Mouse (Mus musculus): ENCODE measurements around the gene Foxo6. TPM values are rescaled to one million over a fixed set of nuclear protein-coding genes. Genes with fewer than 3 reads are reported as not detected.

Gene Foxo6
- total RNA-seq (2014; fragmentation: Nextera tagmentation) (not detected in 2 replicates), total RNA-seq (2017) (0.27 TPM in 1 of 2 replicates, not detected in the other)

DNA sequence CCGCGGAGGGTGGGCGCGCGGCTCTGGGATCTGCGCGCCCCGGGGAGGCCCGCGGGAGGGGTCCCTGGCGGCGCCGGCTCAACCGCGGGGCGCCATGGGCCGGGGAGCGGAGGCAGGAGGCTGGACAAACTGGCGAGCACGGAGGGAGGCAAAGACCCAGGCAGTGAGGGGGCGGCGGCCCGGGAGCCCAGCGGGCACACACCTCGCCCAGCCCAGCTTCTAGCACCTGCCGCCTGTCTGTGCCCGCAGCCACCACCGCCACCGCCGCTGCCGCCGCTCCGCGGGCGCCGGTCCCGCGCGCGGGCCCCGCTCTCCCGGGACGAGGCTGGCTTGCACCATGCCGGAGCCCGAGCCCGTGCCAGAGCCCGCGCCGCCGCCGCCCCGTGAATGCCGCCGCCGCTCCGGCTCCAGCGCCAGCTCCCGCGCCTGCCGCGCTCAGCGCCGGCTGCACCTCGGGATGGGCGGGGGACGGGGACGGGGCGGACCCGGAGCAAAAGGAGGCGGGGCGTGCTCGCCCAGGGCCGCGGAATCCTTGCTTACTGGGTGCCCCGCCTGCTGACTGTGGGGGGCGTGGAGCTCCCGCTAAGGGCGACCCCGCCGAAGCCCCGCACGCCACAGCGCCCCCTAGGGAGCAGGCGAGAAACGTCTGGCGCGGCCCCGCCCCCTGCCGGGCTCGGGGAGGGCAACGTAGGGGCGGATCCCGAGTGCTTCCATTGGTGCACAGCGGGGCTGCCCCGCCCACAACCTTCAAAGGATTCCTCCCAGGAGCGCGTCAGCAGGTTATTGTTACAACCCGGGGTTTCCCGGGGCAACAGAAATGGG is at the start of gene Foxo6:
Gene Foxo6, minus strand, starts transcription at position 60 of the 822 bp plus-strand sequence.
- ATAC-seq (replicated peaks; ENCODE audit: low FRiP score, low TSS enrichment, poor library complexity, severe bottlenecking) = peak; percentile 88

DNA sequence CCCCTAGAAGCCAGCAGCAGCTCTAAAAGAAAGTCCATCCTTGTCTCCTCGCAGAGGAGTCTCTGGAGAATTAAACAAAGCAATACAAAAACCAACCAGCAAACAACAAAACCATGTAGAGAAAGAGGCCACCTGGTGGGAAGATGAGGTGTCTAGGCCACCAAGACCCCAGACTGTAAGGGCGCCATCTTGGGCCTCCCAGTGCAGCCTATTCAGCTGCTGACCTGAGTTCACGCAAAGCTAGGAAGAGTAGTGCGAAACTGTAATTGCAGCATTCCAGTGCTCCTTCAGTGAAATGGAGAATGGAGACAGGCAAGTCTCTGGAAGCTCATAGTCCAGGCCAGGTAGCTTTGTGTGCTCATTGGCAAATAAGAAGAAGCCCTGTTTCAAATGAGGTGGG is 47.2 kb upstream of the Foxo6 start:
- ATAC-seq (replicated peaks; ENCODE audit: low FRiP score, low TSS enrichment, poor library complexity, severe bottlenecking) = no peak

DNA sequence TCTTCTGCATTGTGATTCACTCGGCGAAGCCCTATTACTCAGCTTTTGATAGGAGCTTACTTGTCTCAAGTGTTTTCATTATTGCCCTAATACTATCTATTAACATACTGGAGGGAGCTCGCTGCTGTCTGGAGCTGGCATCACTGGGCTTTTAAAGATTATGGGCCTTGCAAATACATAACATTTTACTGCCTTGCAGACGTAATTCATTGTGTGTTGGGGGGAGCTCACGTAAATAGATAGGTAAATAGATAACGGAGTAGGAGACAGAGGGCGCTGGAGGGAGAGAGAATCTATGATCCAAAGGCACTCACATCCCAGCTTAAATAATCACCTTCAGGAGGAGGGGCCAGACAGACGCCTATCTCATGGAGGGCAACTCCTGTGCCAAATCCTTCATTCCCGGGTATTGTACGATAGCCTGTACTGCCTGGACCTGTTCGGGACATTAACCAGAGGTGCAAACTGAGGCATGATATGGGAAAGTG is 45.8 kb upstream of the Foxo6 start:
- ATAC-seq (replicated peaks; ENCODE audit: low FRiP score, low TSS enrichment, poor library complexity, severe bottlenecking) = no peak

DNA sequence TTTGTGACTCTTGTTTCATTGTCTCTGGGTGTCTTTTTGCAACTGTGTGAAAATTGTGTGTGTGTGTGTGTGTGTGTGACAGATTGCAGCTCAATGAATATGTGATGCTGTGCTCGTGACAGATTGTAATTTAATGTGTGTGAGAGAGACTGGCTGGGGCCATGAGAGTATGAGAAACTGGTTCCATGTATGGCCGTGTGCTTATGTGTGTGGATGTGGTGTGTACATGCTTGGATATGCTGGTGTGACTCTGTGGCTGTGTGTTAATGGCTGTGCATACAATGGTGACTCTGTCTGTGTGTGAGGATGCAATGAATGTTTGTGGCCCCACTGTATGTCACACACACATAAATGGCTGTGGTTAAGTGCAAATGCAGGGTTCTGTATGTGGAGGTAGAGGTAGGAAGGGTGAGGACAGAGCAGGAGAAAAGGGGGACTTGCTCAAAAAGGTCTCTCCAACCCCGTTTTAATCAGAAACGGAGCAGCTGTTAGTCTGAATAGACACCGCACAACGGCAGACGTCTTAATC is 45.3 kb upstream of the Foxo6 start:
- ATAC-seq (replicated peaks; ENCODE audit: low FRiP score, low TSS enrichment, poor library complexity, severe bottlenecking) = no peak

DNA sequence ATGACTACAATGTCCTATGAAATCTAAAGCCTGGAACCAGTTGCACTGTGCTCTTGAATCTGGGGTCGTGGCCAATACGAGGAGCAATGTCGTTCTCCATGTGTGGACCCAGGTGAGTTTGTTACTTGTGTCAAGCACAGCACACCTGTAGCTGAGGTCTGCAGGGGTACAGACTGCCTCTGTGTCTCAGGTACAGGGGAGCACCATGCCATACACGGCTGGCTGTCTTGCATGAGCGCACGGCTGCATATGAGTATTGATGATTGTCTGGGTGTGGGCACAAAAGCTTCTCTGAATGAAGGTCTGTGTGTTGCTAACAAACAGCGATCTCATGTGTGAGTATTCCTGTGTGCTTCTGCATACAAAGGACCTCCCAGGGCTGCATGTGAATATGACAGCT is 44.8 kb upstream of the Foxo6 start:
- ATAC-seq (replicated peaks; ENCODE audit: low FRiP score, low TSS enrichment, poor library complexity, severe bottlenecking) = no peak

DNA sequence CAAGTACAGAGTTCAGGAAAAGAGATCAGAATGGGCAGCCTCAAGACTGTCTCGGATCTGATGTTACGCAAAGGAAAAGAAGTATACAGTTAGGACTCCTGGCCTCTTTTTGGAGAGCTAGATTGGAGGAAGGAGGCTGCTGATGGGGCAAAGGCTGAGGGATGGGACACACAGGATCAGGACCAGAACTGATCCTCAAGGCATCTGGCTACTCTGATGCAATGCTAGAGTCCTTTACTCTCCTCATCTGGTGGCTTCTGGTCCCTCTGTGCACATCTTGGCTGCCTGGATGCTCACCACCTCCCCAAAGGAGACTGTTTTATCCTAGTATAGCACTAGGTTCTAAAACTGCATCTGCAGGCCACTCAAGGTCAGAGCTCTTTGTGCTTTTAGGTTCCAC is 44.4 kb upstream of the Foxo6 start:
- no peak for ATAC-seq (replicated peaks; ENCODE audit: low FRiP score, low TSS enrichment, poor library complexity, severe bottlenecking)

DNA sequence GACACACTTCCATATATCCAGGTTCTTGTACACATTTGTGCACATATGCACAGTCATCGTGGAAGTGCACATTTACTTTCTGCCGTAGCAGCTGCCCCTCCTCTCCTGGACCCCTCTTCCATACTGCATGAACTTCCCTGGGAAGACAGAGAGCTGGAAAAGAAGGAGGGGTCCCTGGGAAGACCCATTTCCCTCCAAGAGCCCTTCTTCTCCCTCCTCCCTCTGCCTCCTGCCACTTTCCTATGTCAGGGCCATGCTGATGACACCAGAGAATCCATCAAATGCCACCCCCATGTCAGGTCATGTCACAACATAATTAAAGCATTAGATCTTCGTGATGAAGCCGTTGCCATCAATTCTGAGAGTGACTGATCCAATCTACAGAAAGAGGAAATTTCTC is 38.6 kb upstream of the Foxo6 start:
- no peak for ATAC-seq (replicated peaks; ENCODE audit: low FRiP score, low TSS enrichment, poor library complexity, severe bottlenecking)

DNA sequence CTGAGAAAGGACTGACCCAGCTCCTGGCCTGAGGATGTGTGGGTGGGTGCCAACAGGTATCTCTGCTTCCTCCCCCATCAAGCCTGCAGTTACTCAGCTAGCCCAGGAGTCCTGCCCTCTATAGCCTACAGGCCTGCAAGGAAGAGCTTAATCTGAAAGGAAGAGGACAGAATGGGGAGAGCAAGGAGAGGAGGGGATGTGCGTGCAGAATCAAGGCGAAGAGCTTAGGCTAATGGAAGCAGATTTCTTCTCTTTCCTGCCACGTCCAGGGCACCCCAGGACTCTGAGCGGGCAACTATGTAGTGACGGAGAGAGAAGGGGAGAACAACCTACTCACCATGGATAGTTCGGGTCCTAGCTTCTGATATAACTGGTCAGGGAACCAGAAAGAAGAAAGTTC is 37.9 kb upstream of the Foxo6 start:
- no peak for ATAC-seq (replicated peaks; ENCODE audit: low FRiP score, low TSS enrichment, poor library complexity, severe bottlenecking)

DNA sequence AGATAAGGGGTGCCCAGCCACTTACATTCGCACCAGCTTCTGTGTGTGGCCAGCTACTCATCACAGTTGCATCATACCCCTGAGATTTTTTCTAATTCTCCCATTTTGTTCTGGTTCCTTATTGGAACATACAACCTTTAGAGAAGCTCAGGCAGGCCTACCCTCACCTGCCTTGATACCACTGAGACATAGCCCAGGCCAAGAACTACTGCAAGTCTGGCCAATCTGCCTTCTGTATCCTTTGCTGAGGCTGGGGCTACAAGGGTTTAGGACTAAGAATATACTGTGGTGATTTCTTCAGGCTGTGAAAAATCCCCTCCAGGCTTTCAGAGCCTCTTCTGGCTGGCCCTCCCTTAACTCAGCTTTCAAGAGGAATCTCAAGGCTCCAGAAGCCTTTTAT is 36.7 kb upstream of the Foxo6 start:
- ATAC-seq (replicated peaks; ENCODE audit: low FRiP score, low TSS enrichment, poor library complexity, severe bottlenecking) = no peak

DNA sequence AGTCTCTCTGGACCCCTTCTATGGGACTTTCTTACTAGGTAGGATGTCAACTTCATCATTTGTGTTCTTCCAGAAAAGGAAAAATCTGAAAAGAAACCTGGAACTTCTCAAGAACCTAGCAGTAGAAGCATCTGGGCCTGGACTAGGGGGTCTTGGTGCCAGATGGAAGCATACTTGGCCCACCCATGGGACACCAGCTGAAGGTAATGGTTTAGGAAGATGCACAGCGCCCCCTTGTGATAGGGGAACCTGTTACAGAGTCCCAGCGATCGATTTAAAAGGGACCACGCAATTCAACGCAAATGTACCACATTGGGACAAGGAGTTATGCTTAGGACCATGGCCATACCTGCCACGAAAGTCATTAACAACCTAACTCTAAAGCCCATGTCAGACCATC is 36.0 kb upstream of the Foxo6 start:
- ATAC-seq (replicated peaks; ENCODE audit: low FRiP score, low TSS enrichment, poor library complexity, severe bottlenecking) = peak; percentile 51; the same call in 1 of the 2 replicates

DNA sequence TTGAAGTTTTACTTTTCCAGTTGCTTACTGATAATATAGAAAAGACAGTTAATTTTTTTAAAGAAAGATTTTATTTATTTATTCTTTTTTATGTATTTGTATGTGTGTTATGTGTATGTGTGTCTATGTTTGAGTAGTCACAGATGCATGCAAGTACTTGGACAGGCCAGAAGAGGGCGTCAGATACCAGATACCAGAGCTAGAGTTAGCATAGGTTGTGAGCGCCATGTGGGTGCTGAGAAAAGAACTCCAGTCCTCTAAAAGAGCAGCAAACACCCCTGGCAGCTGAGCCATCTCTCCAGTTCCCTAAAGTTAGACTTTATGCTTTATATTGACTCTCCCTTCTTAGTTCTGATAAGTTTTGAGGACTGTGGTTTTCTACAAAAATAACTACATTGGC is 30.4 kb upstream of the Foxo6 start:
- ATAC-seq (replicated peaks; ENCODE audit: low FRiP score, low TSS enrichment, poor library complexity, severe bottlenecking) = no peak

DNA sequence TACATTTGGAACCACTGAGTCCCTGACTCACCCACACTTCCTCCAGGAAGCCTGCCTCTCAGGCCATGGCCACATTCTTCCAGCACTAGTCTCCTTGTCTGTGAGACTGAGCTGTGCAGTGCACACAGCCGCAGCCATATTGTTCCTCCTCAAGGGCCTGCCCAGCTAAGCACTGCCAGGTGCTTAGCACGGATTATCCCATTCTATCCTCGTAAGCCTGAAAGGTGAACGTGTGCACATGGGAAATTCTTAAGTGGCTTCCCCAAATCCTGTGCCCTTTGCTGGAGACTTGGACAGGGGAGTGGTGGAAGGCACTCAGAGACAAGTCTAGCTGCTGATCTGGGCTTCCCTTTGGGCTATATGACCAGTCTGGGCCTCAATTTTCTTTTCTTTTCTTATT is 29.6 kb upstream of the Foxo6 start:
- no peak for ATAC-seq (replicated peaks; ENCODE audit: low FRiP score, low TSS enrichment, poor library complexity, severe bottlenecking)

DNA sequence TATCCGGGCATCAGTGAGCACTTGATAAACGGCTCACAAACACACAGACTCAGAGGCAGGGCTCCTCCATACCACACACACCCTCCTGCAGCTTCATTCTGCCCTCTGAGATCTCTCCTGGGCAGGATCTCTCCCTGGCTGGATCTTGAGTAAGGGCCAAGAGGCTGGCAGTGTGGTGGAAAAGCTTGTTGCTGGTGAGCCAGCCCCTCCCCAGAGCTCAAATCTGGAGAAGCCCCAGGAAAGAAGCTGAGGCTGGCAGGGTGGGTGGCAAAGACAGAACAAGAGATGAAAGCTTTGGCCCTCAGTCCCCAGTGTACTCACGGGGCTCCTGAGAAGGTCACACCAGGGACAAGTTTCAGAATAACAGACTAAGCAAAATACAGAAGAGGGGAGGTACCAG is 27.4 kb upstream of the Foxo6 start:
- ATAC-seq (replicated peaks; ENCODE audit: low FRiP score, low TSS enrichment, poor library complexity, severe bottlenecking) = no peak

DNA sequence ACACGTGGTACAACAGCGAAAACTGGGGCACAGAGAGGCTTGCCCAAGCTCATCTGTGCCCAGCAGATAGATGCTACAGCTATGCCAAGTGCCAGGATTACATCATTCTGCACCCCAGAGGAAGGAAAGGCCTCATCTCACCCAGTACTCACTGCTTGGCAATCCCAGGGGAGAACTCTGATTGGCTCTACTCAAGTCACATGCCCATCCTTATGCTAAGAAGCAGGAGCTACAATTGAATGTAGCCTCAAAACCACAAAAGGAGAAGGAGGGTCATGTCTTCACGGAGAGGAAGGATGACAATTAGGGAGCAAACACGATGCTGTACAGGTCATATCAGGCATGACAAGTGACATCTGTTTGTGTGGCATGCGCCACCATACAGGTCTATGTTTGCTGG is 26.2 kb upstream of the Foxo6 start:
- no peak for ATAC-seq (replicated peaks; ENCODE audit: low FRiP score, low TSS enrichment, poor library complexity, severe bottlenecking)

DNA sequence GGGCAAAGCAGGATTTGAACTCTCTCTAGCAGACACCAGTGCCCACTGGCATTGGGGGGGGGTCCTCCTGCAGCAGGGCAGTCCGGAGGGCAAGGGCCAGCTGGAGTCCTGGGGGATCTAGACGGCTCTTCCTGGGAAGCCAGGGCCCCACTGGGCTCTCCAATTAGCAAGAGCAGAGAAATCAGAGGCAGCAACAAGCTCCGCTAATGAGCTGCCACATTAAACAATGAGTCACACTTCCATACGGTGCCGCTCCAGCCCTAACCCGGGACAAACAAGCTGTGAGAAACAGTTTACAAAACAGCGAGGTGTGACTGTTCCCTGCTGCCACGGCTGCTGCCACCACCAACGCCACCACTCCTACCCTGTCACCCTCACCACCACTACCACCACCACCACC is 17.4 kb upstream of the Foxo6 start:
- ATAC-seq (replicated peaks; ENCODE audit: low FRiP score, low TSS enrichment, poor library complexity, severe bottlenecking) = no peak

DNA sequence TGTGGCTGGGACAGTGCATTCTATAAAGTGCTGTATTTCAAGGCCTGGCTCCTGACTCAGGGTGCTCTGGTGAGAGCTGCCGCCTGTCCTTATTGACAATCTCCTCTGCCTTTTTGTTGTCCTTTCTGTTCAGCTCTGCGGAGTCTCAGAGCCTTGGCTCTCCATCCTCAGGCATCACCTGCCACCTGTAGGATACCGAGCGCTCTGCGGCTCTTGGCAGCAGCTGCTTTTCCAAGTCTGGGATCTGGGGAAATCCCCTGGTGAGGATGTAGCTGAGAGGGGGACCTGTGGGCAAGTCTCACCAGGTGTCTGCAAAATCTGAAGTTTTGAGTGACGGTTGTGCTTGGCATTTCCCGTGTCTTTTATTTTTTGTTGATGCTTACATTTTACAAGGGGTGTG is 12.1 kb upstream of the Foxo6 start:
- no peak for ATAC-seq (replicated peaks; ENCODE audit: low FRiP score, low TSS enrichment, poor library complexity, severe bottlenecking)

DNA sequence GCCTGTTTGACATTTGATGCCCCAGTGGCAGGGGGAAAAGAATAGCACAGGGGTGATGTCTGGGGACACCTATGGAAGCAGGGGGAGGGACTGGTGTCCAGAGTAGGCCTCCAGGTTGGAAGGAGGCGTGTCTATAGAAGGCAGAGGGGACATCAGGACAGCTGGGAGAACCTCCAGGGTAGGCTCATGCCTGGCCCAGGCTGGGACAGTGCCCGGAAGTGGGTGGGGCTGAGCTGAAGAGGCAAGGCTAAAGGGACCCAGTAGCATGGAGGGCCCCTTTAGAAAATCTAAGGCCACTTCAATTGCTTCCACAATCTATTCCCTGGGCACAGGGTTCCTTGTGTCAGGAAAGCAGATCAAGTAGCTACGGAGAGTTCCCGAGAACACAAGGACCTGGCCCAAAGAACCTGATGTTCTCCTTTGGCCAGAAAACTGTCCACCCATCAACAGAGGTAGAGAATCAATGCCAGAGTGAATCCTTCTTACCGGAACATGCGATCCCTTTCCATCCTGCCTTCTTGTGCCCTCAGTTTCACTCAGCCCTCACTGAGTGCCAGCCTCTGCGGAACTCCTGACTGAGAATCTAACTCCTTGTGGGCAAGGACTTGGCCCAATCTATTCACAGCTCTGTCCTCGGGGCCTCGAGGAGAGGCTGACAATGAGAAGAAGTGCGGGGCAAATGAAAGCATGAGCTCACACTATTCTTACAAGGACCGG is 4.1 kb upstream of the Foxo6 start:
- no peak for ATAC-seq (replicated peaks; ENCODE audit: low FRiP score, low TSS enrichment, poor library complexity, severe bottlenecking)

DNA sequence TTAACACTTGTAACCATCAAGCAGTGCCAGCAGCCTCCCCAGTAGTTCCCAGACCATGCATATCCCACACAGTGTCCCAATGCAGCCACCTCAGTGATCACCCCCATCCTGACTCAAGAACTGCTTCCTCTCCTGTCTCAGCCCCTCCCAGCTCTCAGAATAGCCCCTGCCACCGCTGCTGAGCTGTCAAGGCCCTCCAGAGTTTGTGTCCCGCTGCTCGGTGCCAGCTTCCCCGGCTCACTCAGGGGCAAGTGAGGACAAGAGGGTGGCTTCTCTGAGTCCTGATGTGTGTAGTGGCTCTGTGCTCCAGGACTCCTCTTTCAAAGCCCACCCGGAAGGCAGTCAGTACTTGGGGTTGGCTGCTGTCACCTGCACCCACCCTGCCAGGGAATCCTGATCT is 3.3 kb upstream of the Foxo6 start:
- no peak for ATAC-seq (replicated peaks; ENCODE audit: low FRiP score, low TSS enrichment, poor library complexity, severe bottlenecking)

DNA sequence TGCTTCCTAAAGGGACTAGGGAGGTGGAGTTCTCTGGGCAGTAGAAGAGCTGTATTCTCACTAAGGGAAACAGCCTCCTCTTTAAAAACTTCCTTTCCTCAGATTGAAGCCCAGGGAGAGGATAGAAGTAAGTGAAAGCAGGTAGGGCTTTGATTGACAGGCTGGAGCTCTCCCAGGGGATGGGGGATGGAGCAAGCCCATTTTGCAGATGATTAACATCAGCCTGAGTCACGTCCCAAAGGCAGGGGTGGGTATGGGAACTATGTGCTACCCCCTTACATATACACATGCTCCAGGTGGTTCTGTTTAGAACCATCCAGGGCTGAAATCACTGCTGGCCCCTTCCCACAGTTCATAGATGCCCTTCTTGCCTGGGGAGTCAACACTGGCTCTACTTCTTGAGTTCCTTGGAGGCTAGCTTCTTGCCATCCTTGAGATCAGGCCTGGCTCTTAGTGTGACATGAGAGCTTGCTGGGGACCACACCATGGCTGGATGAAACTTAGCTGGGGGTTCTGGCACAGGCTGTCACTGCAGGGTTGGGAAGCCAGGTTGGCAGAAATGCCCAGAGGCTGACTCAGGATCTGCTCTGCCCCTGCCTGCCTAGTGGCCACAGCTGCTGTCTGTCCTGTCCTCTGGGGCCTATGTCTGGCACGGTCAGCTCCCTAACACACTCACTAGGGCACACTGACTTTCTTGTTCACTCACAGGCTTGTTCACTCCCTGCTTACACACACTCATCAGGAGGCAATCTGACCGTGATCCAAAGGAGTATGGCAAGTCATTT is 2.2 kb upstream of the Foxo6 start:
- ATAC-seq (replicated peaks; ENCODE audit: low FRiP score, low TSS enrichment, poor library complexity, severe bottlenecking) = no peak

DNA sequence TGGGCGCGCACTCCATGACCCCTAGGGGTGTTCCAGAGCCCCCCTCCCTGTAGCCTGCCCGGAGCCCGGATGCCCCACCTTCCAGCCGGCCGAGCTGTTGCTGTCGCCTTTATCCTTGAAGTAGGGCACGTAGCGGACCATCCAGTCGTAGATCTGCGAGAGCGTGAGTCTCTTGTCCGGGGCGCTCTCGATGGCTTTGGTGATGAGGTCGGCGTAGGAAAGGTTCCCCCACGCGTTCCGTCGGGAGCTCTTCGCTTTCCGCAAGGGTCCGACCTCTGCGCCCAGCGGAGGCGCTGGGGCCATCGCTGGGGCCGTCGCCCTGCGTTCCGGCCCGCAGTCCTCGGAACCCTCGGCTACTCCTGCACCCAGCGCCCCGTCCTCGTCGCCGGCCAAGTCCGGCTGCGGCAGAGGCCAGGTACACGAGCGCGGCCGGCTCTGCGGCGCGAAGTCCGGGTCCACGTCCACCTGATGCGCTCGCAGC is 348 bp downstream of the Foxo6 start:
- no peak for ATAC-seq (replicated peaks; ENCODE audit: low FRiP score, low TSS enrichment, poor library complexity, severe bottlenecking)
